Mouse (Mus musculus) layer of hippocampus, adult 9-11 months (tissue): Measurements from ENCODE around the gene Slc2a5.
A peak's percentile ranks its signal among the peaks of the same experiment; 100 is the strongest.

ENCODE experiments used
- DNase-seq: peaks from one replicate; pipeline ENCODE4 v3.0.0; 2022

The Slc2a5 gene

GRCm38 (mm10) chr4:150105671-150106070 is 13.4 kb upstream of the Slc2a5 start:
- no peak for DNase-seq

DNA sequence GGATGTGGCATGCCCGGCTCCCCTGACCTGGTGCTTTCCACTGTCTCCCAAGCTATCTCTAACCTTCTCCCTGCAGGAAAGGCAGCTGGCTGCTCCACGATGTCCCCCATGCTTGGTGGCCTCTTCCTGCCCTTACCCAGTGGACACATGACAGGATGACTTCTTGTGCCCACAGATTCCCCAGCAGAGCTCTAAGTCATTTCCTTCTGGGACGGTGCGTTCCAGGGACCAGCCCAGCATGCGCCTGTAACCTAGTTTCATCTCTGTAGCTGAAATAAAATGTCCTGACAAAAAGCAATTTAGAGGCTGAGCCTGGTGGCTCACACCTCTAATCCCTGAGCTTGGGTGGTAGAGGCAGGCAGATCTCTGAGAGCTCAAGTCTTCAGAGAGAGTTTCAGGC is 12.4 kb upstream of the Slc2a5 start:
- no peak for DNase-seq

GRCm38 (mm10) chr4:150109636-150110035 is 9.4 kb upstream of the Slc2a5 start:
- DNase-seq = no peak

DNA sequence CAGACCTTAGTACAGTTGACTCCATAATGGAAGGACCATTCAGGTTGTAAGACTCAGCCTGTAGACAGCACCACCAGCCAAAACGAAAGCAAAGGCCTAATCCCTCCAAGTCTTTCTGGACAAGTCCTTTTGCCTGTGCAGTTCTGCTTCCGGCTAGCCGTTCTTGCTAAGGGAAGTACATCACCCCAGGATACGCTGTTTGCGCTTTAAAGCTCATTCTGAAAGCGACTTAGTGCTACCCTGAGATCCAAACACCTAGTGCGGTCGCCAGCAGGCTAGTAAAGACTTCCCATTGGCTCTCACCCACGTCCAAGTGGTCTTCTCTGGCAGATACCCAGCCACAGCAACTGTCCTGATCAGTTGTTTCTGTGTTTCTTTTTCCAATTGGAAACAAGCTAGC is 8.7 kb upstream of the Slc2a5 start:
- DNase-seq = peak; percentile 25

DNA sequence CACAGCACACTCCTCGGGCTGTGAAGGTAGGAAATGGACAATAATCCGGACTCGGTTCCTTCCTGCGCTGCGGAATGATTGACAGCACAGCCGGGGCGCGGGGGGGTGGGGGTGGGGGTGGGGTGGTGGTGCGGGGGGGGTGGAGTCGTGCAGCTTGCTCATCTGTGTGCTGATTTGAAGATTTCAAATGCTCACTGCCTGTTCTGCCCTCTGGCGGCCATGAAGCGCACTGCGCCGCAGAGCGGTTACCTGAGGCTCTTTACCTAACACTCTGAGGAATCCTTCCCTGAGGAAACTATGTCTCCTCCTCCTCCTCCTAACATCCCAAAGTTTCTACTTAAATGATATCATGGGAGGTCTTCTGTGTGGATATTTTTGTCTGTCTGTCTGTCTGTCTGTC is 6.2 kb upstream of the Slc2a5 start:
- peak; percentile 48 for DNase-seq

GRCm38 (mm10) chr4:150114505-150115061 is 4.5 kb upstream of the Slc2a5 start:
- no peak for DNase-seq

DNA sequence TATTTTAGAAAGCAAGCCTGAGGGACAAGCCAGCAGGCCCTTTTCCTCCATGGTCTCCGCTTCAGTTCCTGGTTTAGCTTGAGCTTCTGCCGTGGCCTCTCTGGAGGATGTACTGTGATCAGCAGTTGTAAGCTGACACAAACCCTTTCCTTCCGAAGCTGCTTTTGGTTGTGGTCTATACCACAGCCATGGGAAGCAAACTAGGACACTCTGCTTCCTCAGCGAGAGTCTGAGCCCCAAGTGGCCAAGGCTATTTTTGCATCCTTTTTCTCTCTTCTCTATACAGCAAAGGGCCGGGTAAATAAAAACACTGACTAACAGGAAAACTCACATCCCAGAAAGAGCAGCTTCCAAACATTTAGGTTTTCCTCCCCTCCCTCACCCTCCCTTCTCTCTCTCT is 1.8 kb upstream of the Slc2a5 start:
- DNase-seq = peak; percentile 70

DNA sequence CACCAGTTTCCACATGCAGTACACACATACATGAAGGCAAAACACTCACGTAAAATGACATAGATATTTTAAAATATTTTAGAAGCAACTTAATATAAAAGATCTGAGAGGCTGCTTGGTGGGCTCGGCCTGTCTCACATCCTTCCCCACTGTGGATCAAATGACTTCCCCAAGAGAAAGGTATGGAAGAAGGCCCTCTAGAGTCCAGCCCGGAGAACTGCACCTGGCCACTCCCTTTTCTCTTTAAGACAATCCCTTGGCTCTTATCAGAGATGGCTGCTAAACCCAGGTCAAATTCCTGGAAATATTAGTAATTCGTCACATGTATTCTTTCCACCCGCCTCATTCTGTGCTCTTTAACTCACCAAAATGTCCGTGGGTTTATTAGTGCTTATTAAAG is 920 bp upstream of the Slc2a5 start:
- DNase-seq = no peak

GRCm38 (mm10) chr4:150119640-150120039 is 557 bp downstream of the Slc2a5 start:
- DNase-seq = peak; percentile 42

DNA sequence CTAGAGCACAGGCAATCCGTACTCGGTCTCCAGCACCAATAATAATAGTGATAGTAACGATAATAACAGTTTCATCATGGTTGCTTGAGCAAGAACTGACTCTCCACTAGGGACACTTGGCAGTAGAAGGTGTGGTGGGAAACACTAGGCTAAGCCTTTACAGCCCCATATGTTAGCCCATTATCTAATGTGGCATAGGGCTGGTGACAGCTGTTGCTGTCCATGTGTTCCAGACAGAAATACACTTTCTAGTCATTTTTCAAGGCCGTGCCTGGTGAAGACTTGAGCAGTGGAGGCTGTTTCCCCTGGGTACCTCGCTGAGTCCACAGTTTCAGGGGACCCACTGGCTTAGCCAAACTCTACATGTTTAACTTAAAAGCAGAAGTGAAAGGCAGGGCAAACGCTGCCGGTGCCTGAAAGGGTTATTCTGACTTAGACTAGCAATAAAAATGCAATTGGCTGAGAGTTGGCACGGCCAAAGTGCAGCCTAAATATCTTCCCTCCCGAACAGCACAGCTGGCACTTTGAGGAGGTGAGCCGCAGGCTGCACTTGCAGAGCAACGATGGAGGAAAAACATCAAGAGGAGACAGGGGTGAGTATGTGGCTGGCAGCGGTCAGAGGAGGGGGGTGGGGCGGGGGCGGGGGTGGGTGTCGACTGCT is 1.2 kb downstream of the Slc2a5 start:
- DNase-seq = peak; percentile 34

DNA sequence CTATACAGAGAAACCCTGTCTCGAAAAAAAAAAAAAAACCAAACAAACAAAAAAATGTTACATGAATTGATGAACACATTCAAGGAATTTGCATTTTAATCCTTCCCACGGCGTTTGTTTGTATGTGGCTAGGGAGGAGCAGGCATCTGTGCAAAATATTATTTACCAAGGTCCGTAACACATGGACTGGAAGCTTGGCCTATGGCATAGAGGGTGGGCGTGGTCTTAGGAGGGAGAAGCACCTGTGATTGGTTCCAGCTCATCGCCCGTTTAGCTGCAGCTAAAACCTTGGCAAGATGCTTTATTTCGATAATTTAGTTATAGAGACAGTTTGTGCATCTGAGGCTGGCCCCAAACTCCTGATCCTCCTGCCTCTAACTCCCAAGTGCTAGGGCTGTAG is 2.3 kb downstream of the Slc2a5 start:
- DNase-seq = no peak

GRCm38 (mm10) chr4:150122476-150122875 is 3.4 kb downstream of the Slc2a5 start:
- no peak for DNase-seq

DNA sequence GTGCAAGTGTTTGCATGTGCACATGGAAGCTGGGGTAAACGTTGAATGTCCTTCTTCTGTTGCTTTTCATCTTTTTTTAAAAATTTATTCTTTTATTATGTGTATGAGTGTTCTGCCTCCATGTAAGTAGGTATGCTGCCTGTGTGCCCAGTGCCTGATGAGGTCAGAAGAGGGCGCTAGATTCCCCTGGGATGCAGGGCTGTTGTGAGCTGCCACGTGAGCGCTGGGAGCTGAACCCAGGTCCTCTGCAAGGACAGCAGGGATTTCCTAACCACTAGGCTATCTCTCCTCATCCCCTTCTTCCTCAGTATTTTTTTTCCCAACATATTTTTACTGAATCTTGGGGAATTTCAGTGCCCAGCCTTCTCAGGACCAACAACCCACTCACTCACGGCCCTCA is 7.3 kb downstream of the Slc2a5 start:
- DNase-seq = no peak

GRCm38 (mm10) chr4:150127894-150128293 is 8.8 kb downstream of the Slc2a5 start:
- no peak for DNase-seq

- no peak for DNase-seq
Observed at GRCm38 (mm10) chr4:150128571-150128970, 9.5 kb downstream of the Slc2a5 start.

GRCm38 (mm10) chr4:150130661-150131060 is 11.6 kb downstream of the Slc2a5 start:
- no peak for DNase-seq

DNA sequence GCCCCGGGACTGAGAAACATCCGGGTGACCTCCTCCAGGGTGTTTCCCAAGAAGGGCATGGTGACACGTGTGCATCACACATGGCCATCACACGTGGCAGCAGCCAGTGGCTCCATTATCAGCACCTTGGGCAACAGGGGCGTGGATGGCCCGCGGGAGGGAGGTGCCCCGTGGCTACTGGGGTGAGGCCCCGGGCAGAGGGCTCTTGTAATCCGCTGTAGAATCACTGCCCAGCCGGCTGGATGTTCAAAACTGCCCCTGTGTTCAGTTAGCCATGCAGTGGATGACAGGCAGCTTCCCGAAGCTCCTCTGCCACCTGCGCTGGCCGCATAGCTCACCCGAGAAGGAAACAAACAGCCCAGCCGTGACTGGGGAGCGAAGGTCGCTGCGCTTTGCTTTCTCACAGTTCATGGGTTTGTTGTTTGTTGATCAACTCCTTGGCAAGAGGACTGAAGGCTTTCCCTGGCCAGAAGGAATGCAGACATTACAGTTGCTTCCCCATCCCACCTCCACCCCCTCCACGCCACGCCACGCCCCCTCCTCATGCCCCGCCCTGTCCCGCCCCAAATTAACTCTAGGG is 13.7 kb downstream of the Slc2a5 start:
- no peak for DNase-seq

DNA sequence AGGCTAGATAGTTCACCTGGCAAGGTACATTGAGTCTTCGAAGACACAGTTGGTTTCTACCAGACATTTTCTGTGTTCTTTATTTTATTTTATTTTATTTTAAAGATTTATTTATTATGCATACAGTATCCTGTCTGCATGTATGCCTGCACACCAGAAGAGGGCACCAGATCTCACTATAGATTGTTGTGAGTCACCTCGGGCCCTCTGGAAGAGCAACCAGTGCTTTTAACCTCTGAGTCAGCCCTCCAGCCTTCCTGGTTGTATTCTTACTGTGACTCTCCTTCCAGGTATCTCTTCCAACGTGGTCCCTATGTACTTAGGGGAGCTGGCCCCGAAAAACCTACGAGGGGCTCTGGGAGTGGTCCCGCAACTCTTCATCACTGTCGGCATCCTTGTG is 16.2 kb downstream of the Slc2a5 start:
- DNase-seq = no peak

GRCm38 (mm10) chr4:150136693-150137092 is 17.6 kb downstream of the Slc2a5 start:
- DNase-seq = peak; percentile 53

- no peak for DNase-seq
Observed at GRCm38 (mm10) chr4:150137368-150138083, 18.4 kb downstream of the Slc2a5 start.

- DNase-seq = peak; percentile 67
Observed at GRCm38 (mm10) chr4:150138084-150138543, 19.0 kb downstream of the Slc2a5 start.

DNA sequence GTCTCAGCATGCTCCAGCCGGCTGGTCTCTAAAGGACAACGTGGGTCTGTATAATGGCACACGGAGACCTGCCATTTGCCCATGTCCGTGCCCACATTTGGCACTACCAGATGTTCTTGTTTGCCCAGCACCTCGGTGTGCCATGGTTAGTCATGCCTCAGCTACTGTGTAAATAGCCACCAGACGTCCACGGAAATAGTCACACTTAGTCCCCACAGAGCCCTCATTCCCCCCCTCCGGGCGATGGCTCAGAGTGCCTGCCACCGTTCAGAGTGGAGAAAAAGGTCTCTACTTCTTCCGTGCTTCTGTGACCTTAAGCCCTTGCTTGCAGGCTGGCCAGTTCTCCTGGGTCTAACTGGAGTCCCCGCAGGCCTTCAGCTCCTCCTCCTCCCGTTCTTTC is 20.0 kb downstream of the Slc2a5 start:
- no peak for DNase-seq

DNA sequence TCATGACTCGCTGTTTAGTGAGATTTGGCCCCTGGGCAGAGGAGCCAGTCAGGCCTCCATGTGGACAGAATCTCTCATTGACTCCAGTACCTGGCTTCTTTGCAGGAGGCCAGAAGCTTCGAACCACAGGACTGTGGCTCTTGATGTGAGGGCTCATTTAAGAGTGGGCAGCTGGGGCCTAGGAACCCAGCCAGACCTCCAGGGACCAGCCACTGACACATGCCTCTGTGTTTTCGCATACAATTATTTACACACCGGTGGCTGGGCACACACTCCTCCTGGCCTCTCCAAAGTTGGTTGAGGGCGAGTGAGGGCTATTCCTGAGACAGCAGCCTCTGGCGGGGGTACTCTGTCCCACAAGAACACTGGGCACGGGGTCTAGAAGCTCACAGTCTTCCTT is 21.3 kb downstream of the Slc2a5 start:
- DNase-seq = no peak

DNA sequence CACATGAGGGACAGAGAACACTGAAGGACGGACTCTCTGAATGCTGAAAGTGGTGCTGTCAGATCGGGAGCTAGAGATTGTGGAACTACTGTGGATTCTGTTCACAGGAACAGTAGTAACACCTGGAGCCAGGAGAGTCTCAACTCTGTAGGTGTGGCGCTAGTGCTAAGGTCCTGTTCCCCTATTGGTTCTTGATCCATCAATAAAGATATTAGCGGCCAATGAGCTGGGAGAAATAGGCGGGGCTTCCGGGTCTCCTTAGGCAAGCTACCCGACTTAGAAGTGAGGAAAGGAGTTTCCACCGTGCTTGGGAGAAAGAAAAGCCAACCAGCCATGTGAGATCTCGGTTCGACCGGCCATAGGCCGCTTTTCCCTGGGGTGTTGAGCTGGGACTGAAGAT is 25.2 kb downstream of the Slc2a5 start:
- DNase-seq = no peak
